Mouse (Mus musculus) c-Kit-positive CD71-positive TER-119-negative erythroid progenitor cells, embryonic 14.5 days (primary cell): ENCODE results near the gene Hfe2.

Source experiments
- DNase-seq: peaks from one replicate; pipeline ENCODE4 v3.0.0-alpha.2; 2013; ENCODE audit warnings: low read depth

The Hfe2 gene

DNA sequence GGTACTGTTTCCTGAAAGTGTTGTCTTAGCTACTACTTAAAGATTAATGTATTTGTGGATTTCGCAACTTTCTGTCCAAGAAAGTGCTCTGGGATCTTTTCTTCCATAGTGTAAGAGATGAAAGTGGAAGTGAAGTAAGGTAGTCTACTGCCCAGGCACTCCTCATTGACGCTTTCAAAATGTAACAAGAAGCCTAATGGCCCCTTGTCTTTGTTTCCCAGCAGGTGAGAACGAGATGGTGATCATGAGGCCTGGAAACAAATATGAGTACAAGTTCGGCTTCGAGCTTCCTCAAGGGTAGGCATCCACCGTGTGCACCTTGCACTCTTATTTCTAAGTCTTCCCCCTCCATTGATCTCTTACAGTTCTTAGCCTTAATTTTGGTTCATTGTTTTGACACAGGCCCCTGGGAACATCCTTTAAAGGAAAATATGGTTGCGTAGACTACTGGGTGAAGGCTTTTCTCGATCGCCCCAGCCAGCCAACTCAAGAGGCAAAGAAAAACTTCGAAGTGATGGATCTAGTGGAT, 33.8 kb downstream of the Hfe2 start:
- DNase-seq: no peak

DNA sequence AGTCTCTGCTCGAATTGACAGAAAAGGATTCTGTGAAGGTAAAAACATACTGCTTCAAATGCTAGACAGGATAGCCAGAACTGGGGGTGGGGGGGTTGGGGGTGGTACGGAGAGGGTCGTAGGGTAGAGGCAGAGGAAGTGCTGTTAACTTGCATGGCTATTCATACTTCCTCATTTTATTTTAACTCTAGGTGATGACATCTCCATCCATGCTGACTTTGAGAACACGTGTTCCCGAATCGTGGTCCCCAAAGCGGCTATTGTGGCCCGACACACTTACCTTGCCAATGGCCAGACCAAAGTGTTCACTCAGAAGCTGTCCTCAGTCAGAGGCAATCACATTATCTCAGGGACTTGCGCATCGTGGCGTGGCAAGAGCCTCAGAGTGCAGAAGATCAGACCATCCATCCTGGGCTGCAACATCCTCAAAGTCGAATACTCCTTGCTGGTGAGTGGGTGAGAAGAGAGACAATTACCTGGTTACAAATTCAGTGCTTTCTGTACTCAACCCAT, 34.5 kb downstream of the Hfe2 start:
- no peak for DNase-seq

DNA sequence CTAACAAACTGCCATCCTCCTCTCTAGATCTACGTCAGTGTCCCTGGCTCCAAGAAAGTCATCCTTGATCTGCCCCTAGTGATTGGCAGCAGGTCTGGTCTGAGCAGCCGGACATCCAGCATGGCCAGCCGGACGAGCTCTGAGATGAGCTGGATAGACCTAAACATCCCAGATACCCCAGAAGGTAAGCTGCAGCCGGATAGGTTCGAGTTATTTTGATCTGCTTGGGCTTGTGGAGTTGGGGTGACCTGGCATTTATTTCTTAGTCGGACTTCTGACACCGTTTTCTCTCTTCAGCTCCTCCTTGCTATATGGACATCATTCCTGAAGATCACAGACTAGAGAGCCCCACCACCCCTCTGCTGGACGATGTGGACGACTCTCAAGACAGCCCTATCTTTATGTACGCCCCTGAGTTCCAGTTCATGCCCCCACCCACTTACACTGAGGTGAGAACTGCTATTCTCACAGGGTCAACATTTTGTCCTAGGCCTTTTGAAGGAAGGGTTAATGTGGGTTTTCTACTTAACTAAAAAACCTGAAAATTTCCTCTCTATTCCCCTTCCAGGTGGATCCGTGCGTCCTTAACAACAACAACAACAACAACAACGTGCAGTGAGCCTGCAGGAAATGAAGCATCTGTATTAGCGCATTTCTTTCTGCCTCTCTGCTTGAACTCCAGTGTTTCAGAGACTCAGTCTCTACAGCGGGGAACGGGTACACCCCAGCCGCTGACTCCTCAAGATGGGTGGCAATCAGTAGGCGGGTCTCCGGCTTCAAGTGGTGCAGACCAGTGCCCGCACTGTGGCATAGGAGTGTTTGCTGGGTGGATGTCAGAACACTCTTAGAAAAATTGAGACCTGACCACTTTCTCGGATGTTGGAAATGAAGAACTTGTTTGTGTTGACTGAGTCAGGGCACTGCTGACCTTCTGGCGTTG, 35.2 kb downstream of the Hfe2 start:
- no peak for DNase-seq

DNA sequence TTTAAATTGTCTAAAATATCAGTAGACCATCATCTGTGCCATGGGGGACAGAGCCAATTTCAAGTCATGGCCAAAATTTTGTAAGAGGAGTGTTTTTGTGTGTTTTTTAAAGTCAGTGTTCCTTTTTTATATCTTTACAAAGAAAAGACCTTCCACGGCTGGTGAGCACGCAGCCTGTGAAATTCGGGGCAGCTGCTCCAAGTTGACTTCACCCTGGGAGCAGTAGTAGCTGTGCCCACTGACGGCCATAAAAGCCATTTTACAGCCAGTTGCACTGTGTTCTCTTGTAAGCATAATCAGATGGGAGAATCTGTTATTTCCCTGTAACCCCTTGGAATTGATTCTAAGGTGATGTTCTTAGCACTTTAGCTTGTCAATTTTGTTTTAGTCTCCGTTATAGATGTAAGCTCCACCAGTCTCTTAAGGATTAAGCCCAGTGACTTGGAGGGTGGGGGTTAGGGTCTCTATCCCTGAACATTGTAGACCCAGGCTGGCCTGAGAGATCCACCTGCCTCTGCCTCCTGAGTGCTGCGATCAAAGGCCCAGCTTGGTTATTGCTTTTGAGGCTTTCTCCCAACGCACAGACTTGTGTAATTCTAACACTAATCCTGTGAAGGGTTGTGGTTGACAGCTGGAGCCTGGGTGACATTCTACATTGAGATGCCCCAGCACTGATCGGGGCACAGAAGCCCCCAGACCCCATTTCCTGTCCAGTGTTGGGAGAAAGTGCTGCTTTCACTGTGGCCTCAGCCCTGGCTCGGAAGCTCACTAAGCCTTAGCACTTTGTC, 36.1 kb downstream of the Hfe2 start:
- DNase-seq: no peak

DNA sequence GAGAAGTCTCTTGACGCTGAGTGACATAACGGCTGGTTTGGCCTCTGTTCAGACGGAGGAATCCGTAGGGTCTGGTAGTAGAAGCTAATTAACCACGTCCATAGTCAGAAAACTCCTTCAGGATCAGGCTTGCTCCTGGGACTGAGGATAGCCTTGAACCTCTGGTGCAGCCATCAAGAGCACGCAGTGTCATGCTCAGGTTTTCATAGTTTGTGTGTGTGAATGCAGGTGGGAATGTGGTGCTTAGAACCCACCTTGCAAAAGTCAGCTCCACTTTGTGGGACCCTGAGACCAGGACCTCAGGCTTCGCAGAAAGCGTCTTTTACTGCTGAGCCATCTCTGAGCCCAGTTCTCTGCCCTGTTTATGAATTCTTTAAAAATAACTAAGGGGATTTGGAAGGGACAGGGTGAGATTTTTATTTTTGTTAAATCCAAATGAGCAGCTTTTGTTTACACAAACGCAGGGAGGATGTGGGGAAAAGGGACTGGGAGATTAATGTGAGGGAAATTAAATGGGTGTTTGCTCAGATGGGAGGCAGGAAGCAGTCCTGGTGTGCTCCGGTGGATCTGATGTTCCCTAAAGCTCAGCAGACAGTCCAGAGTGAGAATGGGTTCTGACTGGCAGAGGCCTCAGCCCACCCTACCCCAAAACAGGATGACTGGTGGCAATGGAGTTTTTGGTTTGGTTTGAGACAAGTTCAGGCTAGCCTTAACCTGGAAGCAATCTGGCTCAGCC, 37.1 kb downstream of the Hfe2 start:
- no peak for DNase-seq

DNA sequence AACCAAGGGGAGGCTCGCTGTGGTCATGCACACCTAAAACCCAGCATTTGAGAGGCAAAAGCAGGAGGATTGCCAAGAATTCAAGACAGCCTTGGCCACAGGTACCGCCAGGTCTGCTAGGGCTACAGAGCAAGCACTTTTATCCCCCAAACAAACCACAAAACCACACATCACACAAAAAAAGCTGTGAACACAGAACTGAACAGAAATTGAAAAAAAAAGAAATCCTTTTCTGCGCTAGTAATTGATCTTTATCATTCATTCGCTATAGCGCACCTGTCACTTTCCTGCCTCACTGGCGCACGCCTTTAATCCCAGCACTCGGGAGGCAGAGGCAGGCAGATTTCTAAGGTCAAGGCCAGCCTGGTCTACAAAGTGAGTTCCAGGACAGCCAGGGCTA, 38.3 kb downstream of the Hfe2 start:
- DNase-seq: no peak

DNA sequence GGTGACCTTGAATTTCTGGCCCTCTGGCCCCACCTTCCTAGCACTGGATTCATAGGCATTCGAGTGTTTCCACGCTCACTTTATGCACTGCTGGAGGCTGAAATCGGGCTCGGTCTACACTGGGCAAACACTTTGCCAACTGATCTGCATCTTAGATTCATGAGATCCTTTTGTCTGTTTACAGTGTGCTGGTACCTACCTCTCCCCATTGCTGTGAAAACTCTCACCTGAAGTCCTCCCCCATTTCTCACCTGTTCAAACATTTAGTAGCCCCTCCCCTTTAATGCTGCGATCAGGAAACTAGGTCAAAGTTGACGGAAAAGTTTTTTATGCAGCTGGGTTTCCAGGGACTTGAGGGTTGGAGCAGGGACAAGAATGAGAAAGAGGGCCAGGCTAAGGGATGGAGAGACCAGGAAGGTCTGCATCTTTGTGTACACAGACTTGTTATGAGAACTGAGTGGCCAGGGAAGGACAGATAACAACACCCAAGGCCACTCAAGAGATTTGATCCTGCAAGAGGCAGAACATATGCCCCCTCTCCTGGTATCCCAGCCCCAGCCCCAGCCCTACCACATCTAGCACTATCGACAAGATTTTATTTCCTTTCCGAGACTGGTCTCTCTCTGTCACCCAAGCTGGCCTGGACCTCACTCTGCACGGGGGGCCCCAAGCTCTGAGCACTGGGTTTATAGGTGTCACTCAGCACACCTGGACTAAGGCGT, 39.1 kb downstream of the Hfe2 start:
- DNase-seq: no peak

DNA sequence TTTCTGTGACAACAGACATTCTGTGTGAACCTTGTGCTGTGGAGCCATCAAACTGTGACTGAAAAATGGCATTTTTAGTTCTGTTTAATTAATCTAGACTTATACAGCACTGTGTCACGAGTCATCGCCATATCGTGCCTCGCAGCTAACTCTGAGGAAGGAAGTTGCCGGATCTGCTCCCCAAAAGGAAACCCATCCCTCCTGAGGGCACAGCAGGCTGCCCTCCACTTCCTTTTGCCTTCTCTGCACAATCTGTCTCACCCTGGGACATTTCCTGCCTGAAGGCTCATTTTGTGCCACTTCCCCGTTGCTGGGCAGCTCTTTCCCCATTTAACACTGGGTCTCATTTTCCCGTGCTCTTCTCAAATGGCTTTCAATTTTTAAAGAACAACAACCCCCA, 39.7 kb downstream of the Hfe2 start:
- no peak for DNase-seq

DNA sequence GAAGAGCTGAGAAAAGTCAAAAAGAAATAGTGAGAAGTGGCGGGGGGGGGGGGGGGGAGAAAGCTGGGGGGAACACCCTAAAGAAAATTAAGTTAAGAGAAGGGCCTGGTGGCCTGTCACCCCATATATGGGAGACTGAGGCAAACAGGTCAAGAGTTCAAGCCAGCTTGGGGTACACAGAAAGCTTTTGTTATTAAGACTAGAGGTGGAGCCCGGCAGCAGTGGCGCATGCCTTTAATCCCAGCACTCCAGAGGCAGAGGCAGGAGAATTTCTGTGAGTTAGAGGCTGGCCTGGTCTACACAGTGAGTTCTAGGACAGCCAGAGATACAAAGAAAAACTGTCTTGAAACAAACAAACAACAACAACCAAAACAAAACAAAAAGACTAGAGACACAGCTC, 40.1 kb downstream of the Hfe2 start:
- no peak for DNase-seq

DNA sequence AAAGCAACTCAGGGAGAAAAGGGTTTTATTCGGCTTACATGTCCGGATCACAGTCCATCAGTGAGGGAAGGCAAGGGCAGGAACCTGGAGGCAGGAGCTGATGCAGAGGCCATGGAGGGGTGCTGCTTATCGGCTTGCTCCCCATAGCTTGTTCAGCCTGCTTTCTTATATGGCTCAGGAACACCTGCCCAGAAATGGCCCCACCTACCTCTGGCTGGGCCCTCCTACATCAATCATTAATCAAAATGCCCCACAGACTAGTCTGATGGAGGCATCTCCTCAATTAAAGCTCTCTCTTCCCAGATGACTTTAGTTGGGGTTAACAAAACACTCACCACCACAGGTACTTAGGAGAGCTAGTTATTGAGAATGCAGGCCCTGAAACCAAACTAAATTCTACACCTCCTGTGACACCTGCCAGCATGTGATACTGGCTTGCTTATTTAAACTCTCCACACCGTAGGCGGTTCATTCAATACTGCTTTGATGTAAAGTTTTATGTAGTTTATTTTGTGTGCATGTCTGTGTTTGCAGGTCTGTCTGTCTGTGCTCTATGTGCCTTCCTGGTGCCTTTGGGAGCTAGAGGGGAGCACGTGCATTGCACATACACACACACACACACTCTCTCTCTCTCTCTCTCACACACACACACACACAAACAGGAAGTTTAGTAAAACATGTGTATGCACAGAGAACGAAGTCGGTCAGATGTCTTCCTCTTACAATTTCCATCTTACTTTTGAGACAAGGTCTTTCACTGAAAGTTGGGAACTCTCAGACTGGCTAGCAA, 41.9 kb downstream of the Hfe2 start:
- no peak for DNase-seq

DNA sequence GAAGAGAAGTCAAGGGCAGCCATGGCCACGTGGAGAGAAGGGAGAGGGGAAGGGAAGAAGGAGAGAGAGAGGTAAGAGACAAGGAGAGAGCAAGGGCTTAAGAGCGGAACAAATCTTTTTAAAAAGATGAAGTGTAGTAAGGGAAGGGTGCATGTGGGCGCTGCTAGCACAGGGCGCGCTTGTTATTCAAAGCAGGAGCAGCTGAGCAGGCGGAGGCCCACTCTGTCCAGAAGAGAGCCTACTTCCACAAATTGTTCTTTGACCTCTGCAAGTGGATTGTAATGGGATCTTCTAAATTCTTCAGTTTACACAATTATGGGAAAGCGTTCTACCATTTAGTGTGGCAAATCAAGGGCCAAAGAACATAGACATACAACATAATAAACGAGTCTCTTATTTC, 43.6 kb downstream of the Hfe2 start:
- DNase-seq: no peak

DNA sequence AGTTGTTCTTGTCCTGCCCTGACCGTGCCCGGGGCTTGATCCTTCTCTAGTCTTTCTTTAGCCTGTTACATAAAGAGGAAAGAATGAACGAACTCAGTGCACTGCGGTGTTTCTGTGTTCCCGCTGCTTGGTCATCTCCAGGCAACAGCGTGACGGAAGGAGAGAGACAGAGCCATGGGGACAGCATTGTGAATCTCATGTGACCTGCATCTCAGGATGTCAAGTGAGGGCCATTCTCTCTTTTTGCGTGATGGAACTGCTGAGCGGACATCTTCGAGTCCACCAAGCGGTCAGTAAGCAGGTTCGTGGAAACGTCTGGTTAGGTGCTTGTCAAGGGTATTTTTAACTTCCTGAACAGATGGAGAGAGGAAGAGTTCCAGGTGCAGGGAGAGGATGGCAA, 44.5 kb downstream of the Hfe2 start:
- DNase-seq: no peak

DNA sequence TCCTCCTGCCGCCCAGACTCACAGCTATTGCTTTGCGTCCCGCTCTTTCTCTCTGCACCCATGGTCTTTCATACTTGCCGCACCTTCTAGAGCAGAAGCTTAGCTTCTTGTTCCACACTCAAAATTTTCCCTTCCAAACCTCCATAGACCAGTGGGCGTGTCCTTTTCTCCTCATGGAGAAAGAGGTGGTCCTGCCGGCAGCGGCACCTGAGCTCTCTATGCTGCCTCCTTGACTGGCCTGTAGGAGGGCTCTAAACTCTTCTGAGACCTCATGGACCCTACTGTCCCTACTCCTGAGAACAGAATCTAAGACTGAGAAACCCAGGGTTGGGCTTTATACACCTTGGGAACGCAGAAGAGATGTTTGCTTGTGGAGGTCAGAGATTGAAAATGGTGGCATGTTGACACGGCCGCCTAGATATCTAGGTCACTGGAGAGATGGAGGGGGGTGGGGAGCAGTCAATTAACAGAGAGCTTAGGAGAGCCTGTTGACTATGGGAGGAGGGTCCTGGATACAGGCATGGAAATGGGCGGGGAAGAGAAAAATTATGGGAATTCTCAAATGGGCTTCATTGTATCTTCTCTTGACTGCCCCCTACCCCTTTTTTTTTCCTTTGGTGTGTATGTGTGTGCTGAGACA, 45.1 kb downstream of the Hfe2 start:
- no peak for DNase-seq

DNA sequence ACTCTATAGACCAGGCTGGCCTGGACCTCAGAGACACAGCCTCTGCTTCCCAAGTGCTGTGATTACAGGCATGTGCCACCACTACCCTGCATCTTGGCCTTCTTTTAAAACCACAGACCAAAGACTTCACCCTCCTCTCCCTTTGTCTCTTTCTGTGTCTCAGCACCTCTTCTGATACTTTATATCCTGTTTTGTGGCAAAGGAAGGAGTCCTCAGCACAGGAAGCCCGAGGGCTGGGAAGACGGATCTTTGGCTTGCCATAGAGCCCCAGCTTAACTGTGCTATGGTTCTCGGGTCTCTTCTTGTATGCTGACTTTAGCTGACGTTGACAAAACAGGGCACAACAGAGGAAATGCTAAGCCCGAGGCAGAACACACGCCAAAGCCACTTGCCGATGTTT, 45.7 kb downstream of the Hfe2 start:
- no peak for DNase-seq

DNA sequence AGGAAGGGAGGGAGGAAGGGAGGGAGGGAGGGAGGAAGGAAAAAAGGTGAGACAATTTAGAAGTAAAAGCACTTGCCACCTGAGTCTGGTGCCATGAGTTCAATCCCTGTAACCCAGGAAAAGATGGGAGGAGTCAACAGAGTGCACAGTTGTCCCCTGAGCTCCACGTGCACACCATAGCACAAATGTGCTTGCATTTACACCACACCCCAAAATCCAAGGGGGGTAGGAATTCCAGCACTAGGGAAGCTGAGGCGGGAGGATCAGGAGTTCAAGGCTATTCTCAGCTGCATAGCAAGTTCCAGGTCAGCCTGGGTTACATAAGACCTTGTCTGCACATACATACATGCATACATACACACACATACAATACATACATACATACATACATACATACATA, 46.4 kb downstream of the Hfe2 start:
- DNase-seq: no peak

DNA sequence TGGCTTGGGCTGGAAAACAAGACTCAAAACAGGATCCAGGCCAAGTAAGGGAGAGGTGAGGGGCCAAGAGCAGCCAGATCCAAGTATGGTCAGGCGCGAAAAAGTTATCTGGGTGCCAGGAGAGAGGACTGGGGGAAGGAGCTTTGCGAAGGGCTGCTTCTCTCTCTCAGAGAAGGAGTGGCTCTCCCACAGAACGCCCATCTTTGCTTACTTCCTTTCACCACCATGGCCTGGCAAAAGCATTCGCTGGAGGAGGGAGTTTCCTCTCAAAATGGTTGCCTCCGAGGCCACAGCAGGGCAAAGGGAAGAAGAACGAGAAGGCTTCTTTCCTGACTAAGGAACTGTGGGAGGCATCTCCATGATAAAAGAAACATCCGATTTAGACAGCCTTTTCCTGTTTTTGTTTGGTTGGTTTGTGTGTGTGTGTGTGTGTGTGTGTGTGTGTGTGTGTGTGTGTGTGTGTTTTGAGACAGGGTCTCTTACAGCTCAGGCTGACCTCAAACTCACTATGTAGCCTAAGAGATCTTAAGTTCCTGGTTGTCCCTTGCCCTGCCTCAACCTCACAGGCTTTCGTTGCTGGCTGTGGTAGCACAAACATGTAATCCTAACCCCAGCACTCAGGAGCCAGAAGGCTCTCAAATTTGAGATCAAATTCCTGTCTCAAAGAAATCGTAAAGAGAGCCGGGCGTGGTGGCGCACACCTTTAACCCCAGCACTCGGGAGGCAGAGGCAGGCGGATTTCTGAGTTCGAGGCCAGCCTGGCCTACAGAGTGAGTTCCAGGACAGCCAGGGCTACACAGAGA, 47.1 kb downstream of the Hfe2 start:
- no peak for DNase-seq

DNA sequence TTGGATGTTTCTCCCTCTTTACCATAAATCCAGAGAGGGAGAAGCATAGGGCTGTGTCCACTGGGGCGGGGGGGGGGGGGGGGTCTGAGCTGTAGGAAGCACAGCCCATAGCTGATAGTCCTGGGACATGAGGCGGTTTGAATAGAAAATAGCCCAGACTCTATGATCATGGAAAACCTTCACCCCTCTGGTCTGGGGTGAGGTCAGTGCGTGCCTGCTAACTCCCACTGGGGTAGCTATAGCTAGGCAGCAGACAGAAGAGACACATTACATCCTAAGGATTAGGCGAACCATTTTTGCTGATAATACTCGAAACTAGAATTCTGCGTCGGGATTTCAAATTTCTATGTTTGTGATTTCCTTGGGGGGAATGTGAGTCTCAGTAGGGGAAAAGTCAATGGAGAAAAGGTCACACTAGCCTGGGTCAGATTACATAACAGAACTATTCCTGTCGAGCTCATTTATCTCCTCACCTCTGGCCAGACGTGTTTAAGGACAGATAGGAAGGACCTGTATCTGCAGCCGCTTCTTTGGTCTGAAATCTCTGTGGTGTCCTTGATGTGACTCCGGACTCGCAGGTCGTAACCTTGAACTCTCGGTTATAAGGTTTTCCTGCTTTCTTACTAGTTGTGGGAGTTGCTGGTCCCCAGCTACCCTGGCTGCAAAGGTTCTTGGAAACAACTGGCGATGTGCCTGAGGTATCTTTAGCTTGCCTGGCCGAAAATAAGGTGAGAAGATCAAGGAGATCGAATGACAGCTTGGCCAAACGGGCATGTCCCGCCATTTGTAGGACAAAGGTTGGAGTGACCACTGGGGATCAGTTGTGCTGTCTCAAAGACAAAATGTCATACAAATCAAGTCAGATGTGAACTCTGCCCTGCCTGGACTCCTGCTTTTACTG, 48.9 kb downstream of the Hfe2 start:
- DNase-seq: no peak

DNA sequence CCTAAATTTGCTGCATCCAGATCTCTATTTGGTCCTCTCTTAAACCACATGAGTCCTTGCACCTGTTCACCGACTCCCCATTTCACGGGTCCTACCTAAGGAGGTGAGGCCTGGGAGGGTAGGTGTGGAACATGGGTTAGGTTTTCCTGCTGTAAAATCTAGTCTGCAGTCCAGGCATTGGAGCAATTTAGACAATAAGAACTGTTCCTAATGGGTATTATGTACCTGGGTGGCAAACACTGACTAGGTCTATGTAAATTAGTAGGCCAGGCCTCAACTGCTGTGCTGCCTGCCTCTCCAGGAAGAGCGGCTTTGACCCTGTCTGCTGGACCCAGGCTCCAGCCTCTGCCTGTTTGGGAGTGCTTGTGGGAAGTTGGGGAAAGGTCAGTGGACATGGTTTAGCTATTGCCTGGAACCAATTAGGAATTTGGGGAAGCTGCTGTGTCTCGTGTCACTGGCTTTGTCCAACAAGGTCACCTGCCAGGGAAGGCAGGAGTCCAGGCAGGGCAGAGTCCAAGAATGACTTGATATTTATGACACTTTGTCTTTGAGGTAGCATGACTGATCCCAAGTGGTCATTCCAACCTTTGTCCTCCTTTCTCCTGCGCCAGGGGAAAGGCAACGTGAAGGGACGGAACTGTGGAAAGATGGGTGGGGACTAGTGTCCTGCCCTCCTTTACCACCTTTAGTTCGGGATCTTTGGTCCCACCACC, 50.5 kb downstream of the Hfe2 start:
- no peak for DNase-seq
